8 mouse cellular contexts compared by ENCODE assay signal in the genomic region with DNA sequence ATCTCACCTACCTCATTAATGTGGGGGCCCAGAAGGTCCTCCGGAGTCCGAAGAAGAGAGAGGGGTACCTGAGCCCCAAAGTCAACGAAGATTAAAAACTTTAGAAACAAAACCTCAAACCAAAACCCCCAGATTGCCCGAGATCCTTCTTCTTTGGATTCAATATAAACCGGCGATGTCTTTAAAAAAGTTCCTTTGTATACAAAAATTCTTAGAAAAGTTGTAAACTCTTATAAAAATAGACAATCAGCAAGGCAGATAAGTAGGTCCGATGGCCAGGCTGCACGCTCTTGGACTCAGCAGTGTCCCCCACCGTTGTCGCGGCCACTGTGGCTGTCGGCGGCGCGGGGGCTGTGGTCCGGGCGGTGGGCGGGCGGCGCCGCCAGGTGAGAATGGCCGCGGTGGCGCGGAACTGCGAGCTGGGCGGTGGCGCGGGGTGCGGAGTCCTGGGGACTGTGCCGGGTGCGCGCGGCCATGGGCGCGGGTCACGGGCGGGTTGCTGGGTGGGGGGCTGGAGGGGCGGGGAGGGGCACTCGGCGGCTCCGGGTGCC. TPM values are rescaled to one million over a fixed set of nuclear protein-coding genes. Genes with fewer than 3 reads are reported as not detected.
DNase-seq lines count a peak whose midpoint lies in the region; ATAC-seq and TF ChIP-seq lines count a peak whose summit lies in the region.

No protein-coding gene starts in this region.

- no peaks in the 10 kb centered on the region for H3K9me3 ChIP-seq in kidney, postnatal 0 days (replicated peaks; ENCODE audit: low read length)
- H3K9me3 ChIP-seq in embryonic facial prominence, embryonic 14.5 days (ENCODE audit: control insufficient read depth, low read length): no peaks in the 10 kb centered on the region
- no peaks in the 10 kb centered on the region for H3K9me3 ChIP-seq in limb, embryonic 10.5 days (replicated peaks)
- H3K9me3 ChIP-seq in neural tube, embryonic 11.5 days (ENCODE audit: control insufficient read depth, low read length): no peaks in the 10 kb centered on the region

- H3K4me3 ChIP-seq in kidney, postnatal 0 days (replicated peaks; ENCODE audit: low read depth, low read length): peak overlapping the region; percentile 68
- peak overlapping the region; percentile 78 for H3K4me3 ChIP-seq in embryonic facial prominence, embryonic 14.5 days (ENCODE audit: low read depth, low read length)
- H3K4me3 ChIP-seq in limb, embryonic 10.5 days: peak overlapping the region; percentile 74
- peak overlapping the region; percentile 49 for H3K4me3 ChIP-seq in neural tube, embryonic 11.5 days (ENCODE audit: low read depth, low read length)

- under 1% methylated on average over 33 of the region's 42 CpGs for WGBS in kidney, postnatal 0 days
- WGBS in embryonic facial prominence, embryonic 14.5 days: under 1% methylated on average over 21 of the region's 42 CpGs
- WGBS in limb, embryonic 10.5 days: 1% methylated on average over 31 of the region's 42 CpGs
- WGBS in neural tube, embryonic 11.5 days: under 1% methylated on average over 21 of the region's 42 CpGs

- peak; percentile 44 for ATAC-seq in kidney, postnatal 0 days (replicated peaks; ENCODE audit: low FRiP score, low read depth)
- no peak for ATAC-seq in embryonic facial prominence, embryonic 14.5 days (ENCODE audit: low read depth)
- ATAC-seq in neural tube, embryonic 11.5 days (ENCODE audit: insufficient read depth, low FRiP score, low TSS enrichment): peak; percentile 38

- no peaks in the 10 kb centered on the region for H3K36me3 ChIP-seq in kidney, postnatal 0 days (ENCODE audit: insufficient read depth, low read length)
- 0 out of 2 replicates have a peak, but pooled peaks cover 9% of the 10 kb centered on the region for H3K36me3 ChIP-seq in embryonic facial prominence, embryonic 14.5 days (ENCODE audit: control insufficient read depth, insufficient read depth, low read length)
- H3K36me3 ChIP-seq in limb, embryonic 10.5 days: no peaks in the 10 kb centered on the region
- no peaks in the 10 kb centered on the region for H3K36me3 ChIP-seq in neural tube, embryonic 11.5 days (ENCODE audit: control insufficient read depth, insufficient read depth, low read length)

- H3K27me3 ChIP-seq in kidney, postnatal 0 days (ENCODE audit: insufficient read depth, low read length): no peaks in the 10 kb centered on the region
- H3K27me3 ChIP-seq in embryonic facial prominence, embryonic 14.5 days (replicated peaks; ENCODE audit: control insufficient read depth, insufficient read depth, low read length): peaks cover 6% of the 10 kb centered on the region; the same call in 1 of the 2 replicates
- H3K27me3 ChIP-seq in limb, embryonic 10.5 days (ENCODE audit: low read depth, poor library complexity, severe bottlenecking): peaks cover 66% of the 10 kb centered on the region
- peaks cover 38% of the 10 kb centered on the region for H3K27me3 ChIP-seq in neural tube, embryonic 11.5 days (ENCODE audit: control insufficient read depth, insufficient read depth, low read length)

- peak; percentile 36 for DNase-seq in kidney, postnatal 0 days (ENCODE audit: low spot score)
- no peak for DNase-seq in kidney, adult 18-20 months
- DNase-seq in embryonic facial prominence, embryonic 14.5 days (ENCODE audit: low spot score): no peak
- peak; percentile 73 for DNase-seq in limb, embryonic 10.5 days (ENCODE audit: low spot score)
- DNase-seq in neural tube, embryonic 11.5 days (ENCODE audit: low spot score): peak; percentile 45
- no peak for DNase-seq in embryo, embryonic 9.5 days (ENCODE audit: extremely low spot score)
- no peak for DNase-seq in adrenal gland, adult 8-10 months
- DNase-seq in layer of hippocampus, postnatal 36 days: no peak

- peaks cover 6% of the 10 kb centered on the region; the same call in 1 of the 2 replicates for H3K4me1 ChIP-seq in kidney, postnatal 0 days (replicated peaks; ENCODE audit: insufficient read depth, low read length)
- peaks cover 3% of the 10 kb centered on the region; the same call in 1 of the 2 replicates for H3K4me1 ChIP-seq in embryonic facial prominence, embryonic 14.5 days (ENCODE audit: control insufficient read depth, insufficient read depth, low read length)
- H3K4me1 ChIP-seq in limb, embryonic 10.5 days: peaks cover 29% of the 10 kb centered on the region
- H3K4me1 ChIP-seq in neural tube, embryonic 11.5 days (ENCODE audit: control insufficient read depth, insufficient read depth, low read length): peaks cover 12% of the 10 kb centered on the region; the same call in 1 of the 2 replicates

- TF ChIP-seq CTCF in kidney, postnatal 0 days (IDR thresholded peaks at IDR 0.05; ENCODE audit: low read depth): no peak

- peak overlapping the region; percentile 78 for H3K9ac ChIP-seq in kidney, postnatal 0 days (ENCODE audit: low read depth, low read length)
- peak overlapping the region; percentile 89 for H3K9ac ChIP-seq in embryonic facial prominence, embryonic 14.5 days (ENCODE audit: low read depth, low read length)
- H3K9ac ChIP-seq in neural tube, embryonic 11.5 days (ENCODE audit: low read length): peak overlapping the region; percentile 52

- peak overlapping the region; percentile 97 for H3K4me2 ChIP-seq in kidney, postnatal 0 days (ENCODE audit: low read length)
- peak overlapping the region; percentile 92 for H3K4me2 ChIP-seq in embryonic facial prominence, embryonic 14.5 days (ENCODE audit: low read depth, low read length)
- peak overlapping the region; percentile 87 for H3K4me2 ChIP-seq in neural tube, embryonic 11.5 days (ENCODE audit: low read depth)

- peak overlapping the region; percentile 64 for H3K27ac ChIP-seq in kidney, postnatal 0 days
- peak overlapping the region; percentile 97 for H3K27ac ChIP-seq in embryonic facial prominence, embryonic 14.5 days (replicated peaks; ENCODE audit: low read depth, low read length)
- H3K27ac ChIP-seq in limb, embryonic 10.5 days: peak overlapping the region; percentile 88
- H3K27ac ChIP-seq in neural tube, embryonic 11.5 days (ENCODE audit: low read depth, low read length): no peak overlapping the region

RNA-seq across cellular contexts. Expression of gene Klf4, which starts 0.3 kb away (rescaled TPM):
- polyA plus RNA-seq in kidney, postnatal 0 days (2015; fragmentation: Nextera tagmentation; extraction: Ambion mirVana): 6.6 and 7.3 TPM in 2 replicates
- polyA plus RNA-seq in embryonic facial prominence, embryonic 14.5 days (2014; fragmentation: Nextera tagmentation; extraction: Ambion mirVana): 24.4 and 27.5 TPM in 2 replicates
- polyA plus RNA-seq in limb, embryonic 10.5 days (2016; fragmentation: Nextera tagmentation; extraction: Ambion mirVana): 0.46 and 0.78 TPM in 2 replicates
- polyA plus RNA-seq in neural tube, embryonic 11.5 days (2014; fragmentation: Nextera tagmentation; extraction: Ambion mirVana): 1.3 and 1.7 TPM in 2 replicates
- 10 to 100 TPM; 11.0 to 13.9 (median 12.1) TPM for total RNA-seq in adrenal gland, adult 8-10 months (2022)
- total RNA-seq in layer of hippocampus, postnatal 36 days (2021): 1 to 10 TPM; 4.8 to 5.3 TPM

Comparison
In these comparisons a context has a peak if more than half of its experiments do, and no peak if none do; other contexts are left out.
1. DNase-seq: peak in kidney, postnatal 0 days (single experiment), limb, embryonic 10.5 days (single experiment) and neural tube, embryonic 11.5 days (single experiment); none in kidney, adult 18-20 months (single experiment), embryonic facial prominence, embryonic 14.5 days (single experiment), embryo, embryonic 9.5 days (single experiment), adrenal gland, adult 8-10 months (single experiment) and layer of hippocampus, postnatal 36 days (0 of 2).
2. Peak in every context shown above with its lines, with median percentiles within 50 percentile points of each other: H3K4me2 ChIP-seq, H3K4me3 ChIP-seq and H3K9ac ChIP-seq.